Mouse (Mus musculus) embryonic facial prominence, embryonic 12.5 days (tissue): Measurements from ENCODE around the gene Olfr775. TPM values are rescaled to one million over a fixed set of nuclear protein-coding genes. Genes with fewer than 3 reads are reported as not detected.

Experiments used
- ATAC-seq: fragments of 200-750 bp; cut with Nextera tagmentation; 2 replicates; pipeline ENCODE4 v1.8.0; 2017; ENCODE audit not compliant: insufficient number of reproducible peaks, insufficient read depth, low FRiP score, low TSS enrichment
- H3K27ac ChIP-seq: fragments of 300-500 bp; sonication (generic); 2 replicates; pipeline ENCODE4 v1.5.1; 2016; ENCODE audit warnings: mild to moderate bottlenecking
- H3K27me3 ChIP-seq: fragments of 300-500 bp; sonication (generic); 2 replicates; pipeline ENCODE4 v1.6.1; 2016; ENCODE audit warnings: mild to moderate bottlenecking, moderate library complexity
- H3K36me3 ChIP-seq: fragments of 300-500 bp; sonication (generic); 2 replicates; pipeline ENCODE4 v1.6.1; 2016; ENCODE audit warnings: mild to moderate bottlenecking
- H3K4me1 ChIP-seq: fragments of 300-500 bp; sonication (generic); 2 replicates; pipeline ENCODE4 v1.6.1; 2016
- H3K4me2 ChIP-seq: fragments of 300-500 bp; sonication (generic); replicated peaks from 2 replicates; pipeline ENCODE4 v1.6.1; 2016; ENCODE audit warnings: mild to moderate bottlenecking, moderate library complexity
- H3K4me3 ChIP-seq: fragments of 300-500 bp; sonication (generic); 2 replicates; pipeline ENCODE4 v1.5.1; 2016; ENCODE audit warnings: mild to moderate bottlenecking
- H3K9ac ChIP-seq: fragments of 300-500 bp; sonication (generic); 2 replicates; pipeline ENCODE4 v1.6.1; 2016; ENCODE audit warnings: mild to moderate bottlenecking, moderate library complexity
- H3K9me3 ChIP-seq: fragments of 300-500 bp; sonication (generic); 2 replicates; pipeline ENCODE4 v1.6.1; 2016; ENCODE audit warnings: mild to moderate bottlenecking, moderate library complexity
- WGBS: fragments of 180-500 bp; shearing (Covaris S2); methylation state at CpG from one replicate; pipeline ENCODE4 v1.1.7; 2016; 5-methylcytosine and 5-hydroxymethylcytosine counted together
- polyA plus RNA-seq: library from polyadenylated mRNA; unstranded; fragments of >200 nt; fragmentation: Nextera tagmentation; extraction: Ambion mirVana; gene quantifications from 2 replicates; pipeline ENCODE4 v1.2.1, GENCODE M21; 2016

The Olfr775 gene
- polyA plus RNA-seq: not detected in 2 replicates

- H3K27ac ChIP-seq: no peak within 1 kb of the TSS
- H3K4me2 ChIP-seq: no peak within 1 kb of the TSS
- H3K27me3 ChIP-seq: no peaks in the 10 kb centered on the region
- no peak for ATAC-seq
- H3K9ac ChIP-seq: no peak within 1 kb of the TSS
- 75% methylated on average over 3 of the region's 3 CpGs for WGBS
- no peak within 1 kb of the TSS for H3K4me3 ChIP-seq
- no peaks in the 10 kb centered on the region for H3K9me3 ChIP-seq
- H3K36me3 ChIP-seq: no peaks in the 10 kb centered on the region
- H3K4me1 ChIP-seq: no peaks in the 10 kb centered on the region
Observed at GRCm38 (mm10) chr10:129248112-129248511, at the start of gene Olfr775. Gene Olfr775 (plus strand): TSS chr10:129248412.

GRCm38 (mm10) chr10:129230737-129231136 lies 17.5 kb upstream of the Olfr775 start:
- Histone ChIP-seq H3K36me3 (no peaks in the 10 kb centered on the region), H3K4me2 (no peak overlapping the region), H3K27ac (no peak overlapping the region), H3K9me3 (no peaks in the 10 kb centered on the region), H3K9ac (no peak overlapping the region), H3K27me3 (no peaks in the 10 kb centered on the region), H3K4me1 (no peaks in the 10 kb centered on the region), H3K4me3 (no peak overlapping the region)
- WGBS: 78% methylated on average over 1 of the region's 1 CpGs
- no peak for ATAC-seq

DNA sequence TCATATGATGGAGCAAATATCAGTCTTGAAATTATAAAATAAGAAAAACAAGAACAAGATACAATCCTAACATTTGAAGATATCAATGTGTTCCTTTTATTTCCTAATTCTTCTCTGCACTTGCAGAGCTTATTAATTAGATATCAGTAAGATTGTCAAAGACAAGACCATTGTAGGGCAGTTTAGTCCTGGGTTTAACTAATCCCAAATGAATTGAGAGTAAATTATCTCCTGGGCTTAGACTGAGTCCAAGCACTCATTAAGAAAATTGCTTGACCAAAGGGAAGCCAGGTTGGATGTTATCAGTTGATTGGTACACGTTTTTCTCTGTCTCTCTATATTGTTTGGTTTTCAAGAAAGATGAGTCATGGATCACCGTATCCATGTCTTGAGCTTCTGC lies 12.3 kb upstream of the Olfr775 start, which contains the start of gene Olfr774:
Gene Olfr774, plus strand, starts transcription at position 301 of the 400 bp plus-strand sequence.
- Histone ChIP-seq H3K36me3 (no peaks in the 10 kb centered on the region), H3K9ac (no peak within 1 kb of the TSS), H3K27ac (no peak within 1 kb of the TSS), H3K9me3 (no peaks in the 10 kb centered on the region), H3K27me3 (no peaks in the 10 kb centered on the region), H3K4me2 (no peak within 1 kb of the TSS), H3K4me1 (no peaks in the 10 kb centered on the region), H3K4me3 (no peak within 1 kb of the TSS)
- 60% methylated on average over 2 of the region's 2 CpGs for WGBS
- ATAC-seq: no peak

GRCm38 (mm10) chr10:129258827-129259226 lies 10.6 kb downstream of the Olfr775 start, which contains the start of gene Olfr776:
Gene Olfr776 (plus strand): TSS chr10:129259127.
- no peak for ATAC-seq
- Histone ChIP-seq H3K4me1 (no peaks in the 10 kb centered on the region), H3K9ac (no peak within 1 kb of the TSS), H3K27ac (no peak within 1 kb of the TSS), H3K4me2 (no peak within 1 kb of the TSS), H3K4me3 (no peak within 1 kb of the TSS), H3K27me3 (no peaks in the 10 kb centered on the region), H3K36me3 (no peaks in the 10 kb centered on the region), H3K9me3 (no peaks in the 10 kb centered on the region)

GRCm38 (mm10) chr10:129271081-129271535 lies 22.9 kb downstream of the Olfr775 start, which contains the start of gene Olfr777:
Gene Olfr777 (minus strand): TSS chr10:129271485.
- Histone ChIP-seq H3K27me3 (no peaks in the 10 kb centered on the region), H3K36me3 (no peaks in the 10 kb centered on the region)

More at GRCm38 (mm10) chr10:129271081-129271535, 22.9 kb downstream of the Olfr775 start, which contains the start of gene Olfr777:
- no peaks in the 10 kb centered on the region for H3K9me3 ChIP-seq
- no peak within 1 kb of the TSS for H3K9ac ChIP-seq
- WGBS: 94% methylated on average over 2 of the region's 2 CpGs
- no peak within 1 kb of the TSS for H3K27ac ChIP-seq
- no peak for ATAC-seq
- H3K4me3 ChIP-seq: no peak within 1 kb of the TSS
- no peaks in the 10 kb centered on the region for H3K4me1 ChIP-seq
- H3K4me2 ChIP-seq: no peak within 1 kb of the TSS

Other genes starting within 250 kb of the Olfr775 start
- gene Olfr763, start 237.6 kb upstream of the Olfr775 start, polyA plus RNA-seq: not detected in 2 replicates
- not detected in 2 replicates for gene Olfr764-ps1, start 208.5 kb upstream of the Olfr775 start, polyA plus RNA-seq
- not detected in 2 replicates for gene Olfr765, start 198.4 kb upstream of the Olfr775 start, polyA plus RNA-seq
- not detected in 2 replicates for gene Olfr766-ps1, start 179.4 kb upstream of the Olfr775 start, polyA plus RNA-seq
- not detected in 2 replicates for gene Olfr767, start 165.5 kb upstream of the Olfr775 start, polyA plus RNA-seq
- gene Olfr768, start 149.0 kb upstream of the Olfr775 start, polyA plus RNA-seq: not detected in 2 replicates
- gene Olfr769, start 130.6 kb upstream of the Olfr775 start, polyA plus RNA-seq: not detected in 2 replicates
- not detected in 2 replicates for gene Olfr770, start 109.4 kb upstream of the Olfr775 start, polyA plus RNA-seq
- gene Olfr771, start 83.7 kb upstream of the Olfr775 start, polyA plus RNA-seq: not detected in 2 replicates
- gene Olfr772, start 70.5 kb upstream of the Olfr775 start, polyA plus RNA-seq: not detected in 2 replicates
- gene Olfr773, start 61.0 kb upstream of the Olfr775 start, polyA plus RNA-seq: not detected in 2 replicates
- not detected in 2 replicates for gene Olfr774, start 12.2 kb upstream of the Olfr775 start, polyA plus RNA-seq
- gene Olfr776, start 10.7 kb downstream of the Olfr775 start, polyA plus RNA-seq: not detected in 2 replicates
- gene Olfr777, start 23.1 kb downstream of the Olfr775 start, polyA plus RNA-seq: not detected in 2 replicates
- not detected in 2 replicates for gene Olfr780, start 69.7 kb downstream of the Olfr775 start, polyA plus RNA-seq
- not detected in 2 replicates for gene Olfr781, start 80.4 kb downstream of the Olfr775 start, polyA plus RNA-seq
- not detected in 2 replicates for gene Olfr782, start 100.4 kb downstream of the Olfr775 start, polyA plus RNA-seq
- 0.06 TPM in 1 of 2 replicates, not detected in the other for gene Olfr784, start 135.7 kb downstream of the Olfr775 start, polyA plus RNA-seq
- gene Olfr785, start 157.0 kb downstream of the Olfr775 start, polyA plus RNA-seq: not detected in 2 replicates
- not detected in 2 replicates for gene Olfr786, start 178.9 kb downstream of the Olfr775 start, polyA plus RNA-seq
- gene Olfr787, start 213.4 kb downstream of the Olfr775 start, polyA plus RNA-seq: not detected in 2 replicates
- not detected in 2 replicates for gene Olfr788, start 222.6 kb downstream of the Olfr775 start, polyA plus RNA-seq
- not detected in 2 replicates for gene Olfr789, start 236.3 kb downstream of the Olfr775 start, polyA plus RNA-seq